Mouse (Mus musculus) frontal cortex, postnatal 10 days (tissue): ENCODE measurements around the gene Ankfn1.

Source experiments
- DNase-seq, 2 experiments: peaks; one replicate each; pipeline ENCODE4 v3.0.0; 2022; ENCODE audit warnings: low spot score in 2 of 2, mixed read lengths in 1 of 2

Gene Ankfn1

GRCm38 (mm10) chr11:89676922-89677321, 100.5 kb downstream of the Ankfn1 start:
- no peak for DNase-seq

- no peak for DNase-seq
These were observed 103.4 kb downstream of the Ankfn1 start for GRCm38 (mm10) chr11:89673916-89674507.

- no peak for DNase-seq
These were observed 104.9 kb downstream of the Ankfn1 start for GRCm38 (mm10) chr11:89672510-89673085.

GRCm38 (mm10) chr11:89665170-89665880, 112.1 kb downstream of the Ankfn1 start:
- no peak for DNase-seq

GRCm38 (mm10) chr11:89659048-89659447, 118.4 kb downstream of the Ankfn1 start:
- no peak for DNase-seq

- DNase-seq: no peak
These were observed 120.9 kb downstream of the Ankfn1 start for GRCm38 (mm10) chr11:89656556-89656955.

GRCm38 (mm10) chr11:89635740-89636139, 141.7 kb downstream of the Ankfn1 start:
- DNase-seq: no peak

- no peak for DNase-seq
These were observed 146.1 kb downstream of the Ankfn1 start for GRCm38 (mm10) chr11:89631315-89631714.

- DNase-seq: no peak
These were observed 148.9 kb downstream of the Ankfn1 start for GRCm38 (mm10) chr11:89628562-89628961.

- no peak for DNase-seq
These were observed 150.2 kb downstream of the Ankfn1 start for GRCm38 (mm10) chr11:89627232-89627631.

GRCm38 (mm10) chr11:89623698-89624445, 153.6 kb downstream of the Ankfn1 start:
- DNase-seq: no peak

GRCm38 (mm10) chr11:89619955-89620354, 157.5 kb downstream of the Ankfn1 start:
- DNase-seq: no peak

- DNase-seq: no peak
These were observed 161.6 kb downstream of the Ankfn1 start for GRCm38 (mm10) chr11:89615806-89616205.

- DNase-seq: no peak
These were observed 165.9 kb downstream of the Ankfn1 start for GRCm38 (mm10) chr11:89611596-89611995.

- DNase-seq: no peak
These were observed 169.4 kb downstream of the Ankfn1 start for GRCm38 (mm10) chr11:89608071-89608470.

GRCm38 (mm10) chr11:89607270-89607669, 170.2 kb downstream of the Ankfn1 start:
- no peak for DNase-seq

- no peak for DNase-seq
These were observed 171.1 kb downstream of the Ankfn1 start for GRCm38 (mm10) chr11:89606346-89606745.

- no peak for DNase-seq
These were observed 174.5 kb downstream of the Ankfn1 start for GRCm38 (mm10) chr11:89602966-89603365.

GRCm38 (mm10) chr11:89600921-89601515, 176.4 kb downstream of the Ankfn1 start:
- DNase-seq: no peak

- no peak for DNase-seq
These were observed 187.1 kb downstream of the Ankfn1 start for GRCm38 (mm10) chr11:89590273-89590874.

- no peak for DNase-seq
These were observed 191.1 kb downstream of the Ankfn1 start for GRCm38 (mm10) chr11:89586341-89586740.

GRCm38 (mm10) chr11:89579826-89580225, 197.6 kb downstream of the Ankfn1 start:
- DNase-seq: no peak
